Mouse (Mus musculus) c-Kit-positive CD71-positive TER-119-negative erythroid progenitor cells, embryonic 14.5 days (primary cell): ENCODE results near the gene Stx8.

ENCODE experiments used
- DNase-seq: peaks from one replicate; pipeline ENCODE4 v3.0.0-alpha.2; 2013; ENCODE audit warnings: low read depth

Gene Stx8

GRCm38 (mm10) chr11:68036133-68036959 is 70.4 kb downstream of the Stx8 start:
- no peak for DNase-seq

DNA sequence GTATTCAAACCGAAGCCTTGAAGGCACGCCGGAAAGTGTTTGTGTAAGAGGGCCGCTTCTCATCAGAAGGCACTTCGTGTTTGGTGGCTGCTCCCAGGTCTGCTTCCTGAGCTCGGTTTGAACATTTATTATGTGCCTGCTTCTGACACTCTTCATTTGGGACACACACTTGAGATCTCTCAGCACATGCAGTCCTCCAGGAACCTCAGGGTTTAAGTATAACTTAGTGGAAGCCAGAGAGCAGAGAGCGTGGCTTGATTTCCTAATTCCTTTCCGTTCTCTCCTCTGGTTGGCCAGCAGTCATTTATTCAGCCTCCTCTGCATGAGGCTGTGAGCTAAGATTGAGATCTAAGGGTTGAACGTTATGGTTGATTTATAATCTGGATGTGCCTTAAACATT is 71.1 kb downstream of the Stx8 start:
- DNase-seq = no peak

- no peak for DNase-seq
Observed at GRCm38 (mm10) chr11:68038101-68038500, 72.1 kb downstream of the Stx8 start.

DNA sequence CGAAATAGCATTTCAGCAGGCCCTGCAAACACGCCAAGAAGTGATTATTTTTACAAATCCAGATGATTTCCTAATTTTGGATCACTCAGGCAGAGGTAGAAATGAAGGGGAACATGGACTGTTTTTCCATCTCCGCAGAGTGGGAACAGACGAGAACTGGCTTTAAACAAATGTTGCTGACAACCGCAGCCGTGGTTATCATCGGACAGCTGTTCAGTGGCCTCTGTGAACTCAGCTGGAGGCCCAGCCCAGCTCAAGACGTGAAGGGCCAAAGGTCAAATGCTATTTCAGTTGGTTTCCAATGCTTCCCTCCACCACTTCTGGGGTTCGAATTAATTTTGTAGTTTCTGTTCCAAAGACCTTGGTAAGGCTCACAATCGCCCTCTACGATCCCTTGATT is 78.2 kb downstream of the Stx8 start:
- DNase-seq = no peak

DNA sequence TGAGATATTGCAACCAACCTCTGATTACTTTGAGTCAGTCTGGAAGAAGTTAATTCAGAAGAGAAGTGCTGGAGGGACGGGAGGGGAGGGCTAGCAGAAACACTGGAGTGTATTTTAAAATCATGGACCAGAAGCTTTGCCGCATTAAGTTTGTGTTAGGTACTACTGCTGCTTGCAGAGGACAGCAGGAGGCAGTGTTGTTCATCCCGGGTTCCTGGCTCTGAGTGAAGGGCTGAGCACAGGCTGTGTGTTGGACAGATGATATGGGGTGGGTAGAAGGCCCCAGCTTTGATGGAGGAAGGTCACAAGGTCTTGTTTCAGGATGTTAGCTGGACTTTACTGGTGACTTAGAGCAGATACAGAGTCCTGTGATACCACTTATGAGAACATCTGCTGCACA is 80.9 kb downstream of the Stx8 start:
- no peak for DNase-seq

GRCm38 (mm10) chr11:68049261-68050165 is 83.5 kb downstream of the Stx8 start:
- DNase-seq = no peak

DNA sequence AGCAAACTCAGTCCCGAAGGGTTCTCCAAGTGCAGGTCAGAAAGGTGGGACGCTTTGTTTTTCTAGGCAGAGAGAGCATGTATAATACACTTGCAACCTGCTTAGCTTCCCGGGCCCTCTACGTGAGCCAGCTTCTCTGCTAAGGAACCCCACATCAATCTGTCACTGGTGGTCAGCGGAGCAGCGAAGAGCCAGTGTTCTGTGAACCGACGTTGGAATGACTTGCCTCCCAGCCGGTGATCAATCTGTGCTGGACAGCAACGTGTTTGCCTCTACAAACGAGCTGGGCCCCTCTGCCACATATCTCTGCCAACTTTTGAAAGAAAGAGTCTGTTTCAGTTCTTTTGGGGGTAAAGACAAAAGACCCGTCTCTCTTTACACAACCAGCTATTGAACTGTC is 84.7 kb downstream of the Stx8 start:
- DNase-seq = no peak

DNA sequence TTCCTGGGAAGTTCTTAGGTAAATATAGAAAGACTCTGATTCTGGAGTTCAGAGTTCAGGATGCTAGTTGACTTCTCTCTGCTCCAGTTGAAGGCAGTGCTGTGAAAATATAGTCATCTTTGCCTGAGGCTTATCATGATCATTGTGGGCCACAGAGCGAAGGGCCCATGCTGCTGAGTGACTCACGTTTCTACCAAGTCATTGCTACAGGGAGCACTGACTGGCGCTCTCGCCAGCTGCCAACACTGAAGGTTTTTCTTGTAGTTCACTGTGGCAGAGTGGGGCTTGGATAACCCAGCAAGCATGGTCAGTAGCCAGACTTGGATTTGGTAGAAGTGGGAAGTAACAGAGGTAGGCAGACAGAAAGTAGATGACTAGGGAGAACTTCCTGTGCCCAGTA is 85.3 kb downstream of the Stx8 start:
- DNase-seq = no peak

DNA sequence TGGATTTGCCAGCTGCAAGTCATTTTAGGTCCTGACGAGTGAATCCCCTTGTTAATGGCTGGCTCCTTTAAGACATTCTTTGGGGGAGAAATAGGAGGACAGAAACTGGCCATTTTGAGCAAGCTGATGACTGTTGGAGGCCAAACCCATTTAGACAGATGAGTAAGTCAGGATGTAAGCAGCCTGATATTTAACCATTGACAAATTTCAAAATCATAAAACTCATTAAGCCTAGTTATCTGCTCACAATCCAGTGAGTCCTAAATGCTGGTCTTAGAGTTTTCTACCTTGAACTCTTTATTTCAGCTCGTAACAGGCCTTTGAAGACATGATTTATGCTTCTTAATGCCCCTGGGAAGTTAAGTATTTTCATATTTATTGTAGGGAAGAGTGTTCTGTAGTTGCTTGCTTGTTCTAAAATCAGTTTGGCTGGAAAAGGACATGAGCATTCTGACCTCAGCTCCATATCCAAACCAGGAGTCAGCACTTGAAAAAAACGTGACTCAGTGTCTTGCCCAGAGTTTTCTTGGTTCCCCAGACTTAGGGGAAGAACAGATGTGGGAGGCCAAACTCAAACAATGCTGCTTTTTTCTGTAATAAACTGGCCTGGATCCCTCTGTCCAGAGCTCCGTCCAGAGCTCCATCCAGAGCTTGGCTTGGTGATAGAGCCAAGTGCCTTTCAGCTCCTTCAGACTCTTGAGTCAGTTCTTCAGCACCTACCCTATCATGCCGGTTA is 92.6 kb downstream of the Stx8 start:
- no peak for DNase-seq

GRCm38 (mm10) chr11:68060651-68061050 is 94.7 kb downstream of the Stx8 start:
- no peak for DNase-seq

- no peak for DNase-seq
Observed at GRCm38 (mm10) chr11:68062116-68062515, 96.1 kb downstream of the Stx8 start.

DNA sequence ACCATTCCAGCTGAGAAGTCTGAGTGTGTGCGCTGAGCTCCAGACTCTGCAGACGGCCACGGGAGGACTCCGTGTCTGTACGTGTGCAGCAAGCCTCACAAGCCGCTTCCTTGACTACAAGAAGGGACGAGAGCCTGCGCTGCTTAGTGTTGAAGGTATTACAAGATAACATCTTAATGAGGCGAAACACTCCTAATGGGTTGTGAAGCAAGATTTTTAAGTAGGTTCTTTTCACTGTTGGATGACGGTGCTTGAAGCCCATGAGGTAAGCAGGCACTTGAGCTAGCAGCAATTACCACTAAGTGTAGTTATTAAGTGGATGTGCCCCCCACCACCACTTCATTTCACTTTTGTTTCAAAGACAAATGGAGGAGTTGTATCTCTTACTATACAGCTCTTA is 101.8 kb downstream of the Stx8 start:
- DNase-seq = no peak

DNA sequence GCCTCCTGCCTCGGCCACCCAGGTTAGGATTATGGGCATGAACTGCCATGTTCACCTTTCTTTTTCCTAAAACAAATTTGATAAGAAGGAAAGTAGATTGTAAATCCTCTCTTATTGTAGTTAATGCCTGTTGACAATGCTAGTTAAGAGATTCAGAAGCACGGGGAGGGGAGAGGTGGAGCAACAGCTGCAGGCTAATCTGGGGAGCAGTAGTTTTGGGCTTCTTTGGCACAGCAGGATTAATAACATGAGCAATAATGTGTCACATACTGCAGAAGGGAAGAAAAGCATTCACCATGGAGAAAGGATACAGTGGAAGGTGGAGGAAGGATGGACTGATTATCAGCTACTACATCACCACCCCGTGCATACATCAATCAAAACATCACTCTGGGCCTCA is 104.1 kb downstream of the Stx8 start:
- DNase-seq = no peak

DNA sequence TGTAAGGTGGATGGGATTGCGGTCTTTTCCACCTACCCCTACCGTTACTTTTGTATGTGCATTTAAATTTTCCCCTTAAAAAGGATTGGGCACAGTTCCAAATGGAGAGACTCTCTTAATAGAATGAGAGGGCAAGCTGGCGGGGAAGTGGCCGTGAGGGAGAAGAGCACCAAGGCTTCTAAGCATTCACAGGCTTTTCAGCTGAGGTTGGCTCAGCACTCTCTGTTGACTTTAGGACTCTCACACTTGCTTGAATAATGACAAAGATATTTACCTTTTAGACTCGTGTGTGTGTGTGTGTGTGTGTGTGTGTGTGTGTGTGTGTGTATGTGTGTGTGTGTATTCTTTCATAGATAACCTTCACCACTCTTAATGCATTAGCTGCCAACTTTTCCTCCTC is 105.8 kb downstream of the Stx8 start:
- no peak for DNase-seq

GRCm38 (mm10) chr11:68072597-68073210 is 106.7 kb downstream of the Stx8 start:
- no peak for DNase-seq

- no peak for DNase-seq
Observed at GRCm38 (mm10) chr11:68074686-68075085, 108.7 kb downstream of the Stx8 start.

DNA sequence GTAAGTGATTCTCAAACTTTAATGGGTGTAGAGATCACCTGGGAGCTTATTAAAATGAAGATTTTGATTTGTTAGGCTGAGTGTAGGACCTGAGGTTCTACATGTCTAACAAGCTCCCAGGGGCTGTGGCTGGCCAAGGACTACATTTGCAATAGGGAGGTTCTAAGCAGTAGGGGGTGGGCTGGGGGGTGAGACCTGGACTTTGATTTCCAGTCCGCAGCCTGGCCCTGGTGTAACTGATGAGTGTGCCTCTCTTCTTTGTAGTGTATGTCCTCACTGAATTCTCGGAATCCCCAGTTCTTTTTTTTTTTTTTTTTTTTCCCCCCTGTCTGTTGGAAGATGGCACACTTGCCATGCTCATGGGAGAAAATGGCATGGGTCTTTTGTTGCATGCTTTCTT is 109.3 kb downstream of the Stx8 start:
- no peak for DNase-seq

- DNase-seq = no peak
Observed at GRCm38 (mm10) chr11:68079756-68080155, 113.8 kb downstream of the Stx8 start.

- no peak for DNase-seq
Observed at GRCm38 (mm10) chr11:68080999-68081398, 115.0 kb downstream of the Stx8 start.

- DNase-seq = no peak
Observed at GRCm38 (mm10) chr11:68082756-68083155, 116.8 kb downstream of the Stx8 start.

DNA sequence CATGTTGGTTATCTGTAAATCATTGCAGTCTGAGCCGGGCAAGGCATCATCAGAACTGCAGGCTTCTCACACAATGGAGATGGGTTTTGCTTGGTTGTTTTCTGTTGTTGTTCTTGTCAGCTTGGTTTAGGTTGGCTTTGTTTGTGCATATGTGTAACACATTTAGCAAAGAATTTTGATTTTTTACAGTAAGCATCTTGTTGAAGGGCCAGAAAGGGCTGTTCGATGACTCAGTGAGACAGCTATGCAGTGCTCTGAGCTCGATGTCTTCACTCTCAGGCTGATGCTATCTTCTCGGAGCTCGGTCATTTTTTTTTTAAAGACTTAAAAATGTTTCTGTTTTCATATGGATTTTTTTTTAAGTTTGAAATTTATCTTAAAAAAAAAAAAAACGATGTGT is 117.6 kb downstream of the Stx8 start:
- DNase-seq = no peak

- DNase-seq = no peak
Observed at GRCm38 (mm10) chr11:68086221-68086620, 120.2 kb downstream of the Stx8 start.
